Mouse (Mus musculus): ENCODE results near the gene Hip1. TPM values are rescaled to one million over a fixed set of nuclear protein-coding genes. Genes with fewer than 3 reads are reported as not detected.

Gene Hip1
- total and polyA plus RNA-seq, 2 experiments from 2014 or later, result 24.9 to 126 TPM

DNA sequence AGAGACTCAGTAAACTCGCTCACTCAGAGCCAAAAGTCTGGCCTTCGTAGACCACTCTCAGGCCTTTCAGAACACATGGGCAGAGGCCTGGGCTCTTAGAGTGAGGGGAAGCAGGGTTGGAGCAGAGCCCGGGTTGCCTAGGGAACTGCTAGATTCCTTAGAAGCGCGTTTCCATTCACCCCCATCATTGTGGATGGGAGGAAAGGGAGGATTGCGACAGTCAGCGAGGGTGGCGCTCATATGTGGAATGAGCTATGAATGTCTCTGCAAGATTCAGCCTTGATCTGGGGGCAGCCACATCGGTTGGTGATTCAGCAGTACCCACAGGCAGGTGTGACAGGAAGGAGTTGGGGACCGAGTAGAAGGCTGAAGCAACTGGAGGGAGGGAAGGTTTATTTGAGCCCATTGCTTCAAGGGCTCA is 34.4 kb upstream of the Hip1 start:
- no peak for ATAC-seq (ENCODE audit: low FRiP score)
- Histone ChIP-seq H3K27me3 (ENCODE audit: insufficient read depth, low read length) (no peaks in the 10 kb centered on the region), H3K27ac (ENCODE audit: low read depth, low read length) (no peak overlapping the region), H3K4me2 (ENCODE audit: low read depth, low read length, poor library complexity, severe bottlenecking) (no peak overlapping the region), H3K36me3 (ENCODE audit: insufficient read depth, low read length) (no peaks in the 10 kb centered on the region), H3K4me3 (ENCODE audit: low read depth, low read length) (no peak overlapping the region), H3K4me1 (ENCODE audit: insufficient read depth, low read length) (no peaks in the 10 kb centered on the region), H3K9me3 (ENCODE audit: low read length) (no peaks in the 10 kb centered on the region), H3K9ac (replicated peaks; ENCODE audit: low read length, poor library complexity, severe bottlenecking) (no peak overlapping the region)
- peak; percentile 79 for DNase-seq (ENCODE audit: low spot score)
- WGBS, result 68% methylated on average over 10 of the region's 10 CpGs
- TF ChIP-seq CTCF (IDR thresholded peaks at IDR 0.05), result no peak

DNA sequence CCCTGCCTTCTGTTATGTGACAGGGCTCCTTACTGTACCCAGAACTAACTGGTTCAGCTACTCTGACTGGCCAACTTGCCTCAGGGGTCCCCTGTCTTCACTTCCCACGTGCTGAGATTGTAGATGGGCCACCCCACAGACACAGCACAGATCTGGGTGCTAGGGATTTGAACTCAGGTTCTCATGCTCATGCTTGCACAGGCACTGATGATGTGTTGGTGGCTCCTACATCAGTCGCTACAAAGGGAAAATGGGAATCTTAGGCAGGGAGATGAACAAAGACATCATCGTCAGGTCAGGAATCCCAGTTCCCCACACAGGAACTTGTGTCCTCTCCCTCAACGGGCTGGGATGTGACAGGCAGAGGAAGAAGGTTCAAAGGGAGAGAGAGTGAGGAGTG is 31.1 kb upstream of the Hip1 start:
- Histone ChIP-seq H3K4me3 (ENCODE audit: low read depth, low read length) (no peak overlapping the region), H3K27ac (ENCODE audit: low read depth, low read length) (no peak overlapping the region), H3K9ac (replicated peaks; ENCODE audit: low read length, poor library complexity, severe bottlenecking) (no peak overlapping the region), H3K4me1 (ENCODE audit: insufficient read depth, low read length) (no peaks in the 10 kb centered on the region), H3K36me3 (ENCODE audit: insufficient read depth, low read length) (no peaks in the 10 kb centered on the region), H3K9me3 (ENCODE audit: low read length) (no peaks in the 10 kb centered on the region), H3K27me3 (ENCODE audit: insufficient read depth, low read length) (no peaks in the 10 kb centered on the region), H3K4me2 (ENCODE audit: low read depth, low read length, poor library complexity, severe bottlenecking) (no peak overlapping the region)
- DNase-seq (ENCODE audit: low spot score) (no peak), ATAC-seq (ENCODE audit: low FRiP score) (no peak)
- 64% methylated on average over 4 of the region's 4 CpGs for WGBS
- TF ChIP-seq CTCF (IDR thresholded peaks at IDR 0.05), result no peak

DNA sequence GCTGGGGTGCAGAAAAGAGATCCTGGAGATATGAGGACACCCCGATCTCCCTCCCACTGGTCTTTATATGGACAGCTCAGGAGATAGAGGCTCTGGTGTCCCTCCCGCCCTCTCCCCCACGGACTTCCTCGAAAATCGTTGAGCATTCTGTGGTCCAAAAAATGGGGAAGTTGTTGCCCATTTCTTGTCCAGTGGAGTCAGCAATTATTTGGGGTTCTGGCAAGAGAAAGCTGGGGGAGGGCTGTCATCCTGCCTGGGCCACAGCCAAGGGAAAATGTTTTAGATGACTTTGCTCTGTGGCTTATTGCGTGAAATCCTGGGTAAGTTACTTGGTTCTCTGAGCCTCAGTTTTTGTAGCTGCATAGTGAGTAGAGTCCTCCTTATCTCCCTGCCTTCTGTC is 28.1 kb upstream of the Hip1 start, which contains the start of gene Ccl24:
Gene Ccl24 (minus strand): TSS at position 44 of the 400 bp plus-strand sequence.
- ATAC-seq (ENCODE audit: low FRiP score) (no peak), DNase-seq (ENCODE audit: low spot score) (no peak)
- H3K4me3 ChIP-seq (ENCODE audit: low read depth, low read length), result no peak within 1 kb of the TSS
- no peaks in the 10 kb centered on the region for H3K36me3 ChIP-seq (ENCODE audit: insufficient read depth, low read length)
- H3K9me3 ChIP-seq (ENCODE audit: low read length), result no peaks in the 10 kb centered on the region
- 97% methylated on average over 6 of the region's 6 CpGs for WGBS
- no peak within 1 kb of the TSS for H3K4me2 ChIP-seq (ENCODE audit: low read depth, low read length, poor library complexity, severe bottlenecking)
- no peak within 1 kb of the TSS for H3K27ac ChIP-seq (ENCODE audit: low read depth, low read length)
- H3K9ac ChIP-seq (replicated peaks; ENCODE audit: low read length, poor library complexity, severe bottlenecking), result no peak within 1 kb of the TSS
- no peak for TF ChIP-seq CTCF (IDR thresholded peaks at IDR 0.05)
- H3K4me1 ChIP-seq (ENCODE audit: insufficient read depth, low read length), result no peaks in the 10 kb centered on the region
- H3K27me3 ChIP-seq (ENCODE audit: insufficient read depth, low read length), result no peaks in the 10 kb centered on the region

DNA sequence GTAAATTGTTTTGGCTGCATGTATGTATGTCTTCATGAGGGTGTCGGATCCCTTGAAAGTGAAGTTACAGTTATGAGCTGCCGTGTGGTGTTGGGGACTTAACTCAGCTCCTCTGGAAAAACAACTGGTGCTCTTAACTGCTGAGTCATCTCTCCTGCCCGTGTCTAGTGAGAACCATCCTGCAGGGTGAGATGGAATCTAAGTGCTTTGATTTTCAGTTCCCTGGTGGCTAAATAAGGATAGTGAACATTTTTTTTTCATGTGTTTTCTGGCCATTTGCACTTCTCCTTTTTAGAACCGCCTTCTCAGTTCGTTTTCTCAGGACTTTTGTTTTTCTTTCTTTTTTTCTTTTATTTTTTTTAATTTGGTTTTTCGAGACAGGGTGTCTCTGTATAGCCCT is 23.8 kb upstream of the Hip1 start:
- no peak; the same call in 1 of the 2 replicates for TF ChIP-seq CTCF (IDR thresholded peaks at IDR 0.05)
- Histone ChIP-seq H3K9ac (replicated peaks; ENCODE audit: low read length, poor library complexity, severe bottlenecking) (no peak overlapping the region), H3K9me3 (ENCODE audit: low read length) (no peaks in the 10 kb centered on the region), H3K4me1 (ENCODE audit: insufficient read depth, low read length) (no peaks in the 10 kb centered on the region), H3K4me3 (ENCODE audit: low read depth, low read length) (no peak overlapping the region), H3K4me2 (ENCODE audit: low read depth, low read length, poor library complexity, severe bottlenecking) (no peak overlapping the region), H3K27me3 (ENCODE audit: insufficient read depth, low read length) (no peaks in the 10 kb centered on the region), H3K36me3 (ENCODE audit: insufficient read depth, low read length) (no peaks in the 10 kb centered on the region), H3K27ac (ENCODE audit: low read depth, low read length) (no peak overlapping the region)
- no peak for DNase-seq (ENCODE audit: low spot score)
- ATAC-seq (ENCODE audit: low FRiP score), result no peak
- WGBS, result 58% methylated on average over 6 of the region's 6 CpGs

DNA sequence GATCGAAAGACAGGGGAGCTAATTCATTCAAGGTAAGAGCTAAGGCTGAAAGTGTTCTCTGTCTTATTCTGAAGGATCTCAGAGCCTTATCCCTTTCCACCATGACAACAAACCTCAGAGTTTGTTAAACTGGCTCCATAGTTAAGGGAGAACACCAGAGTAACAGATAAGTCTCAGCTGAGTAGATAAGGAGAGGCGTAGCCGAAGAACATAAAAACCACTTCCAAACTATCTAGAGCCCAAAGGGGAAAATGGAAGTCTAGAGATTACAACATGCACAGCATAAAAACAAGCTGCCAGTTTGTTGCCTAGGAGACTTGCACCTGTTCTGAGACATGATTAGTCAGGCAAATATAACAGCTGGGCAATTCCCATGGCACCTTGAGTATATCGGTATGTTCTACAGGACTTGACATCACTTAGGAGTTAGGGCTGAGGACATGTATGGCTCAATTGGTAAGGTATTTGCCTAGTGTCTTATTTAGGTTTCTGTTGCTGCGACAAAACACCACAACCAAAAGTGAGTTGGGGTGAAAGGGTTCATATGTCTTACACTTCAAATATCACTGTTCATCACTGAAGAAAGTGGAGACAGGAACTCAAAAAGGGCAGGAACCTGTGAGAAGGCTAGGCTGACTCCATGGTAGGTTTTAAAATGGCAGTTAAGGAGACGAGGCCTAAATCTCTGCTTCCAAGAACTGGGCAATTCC is 22.8 kb upstream of the Hip1 start:
- DNase-seq (ENCODE audit: low spot score) (no peak), ATAC-seq (ENCODE audit: low FRiP score) (no peak)
- Histone ChIP-seq H3K4me1 (ENCODE audit: insufficient read depth, low read length) (no peaks in the 10 kb centered on the region), H3K9me3 (ENCODE audit: low read length) (no peaks in the 10 kb centered on the region), H3K9ac (replicated peaks; ENCODE audit: low read length, poor library complexity, severe bottlenecking) (no peak overlapping the region), H3K27me3 (ENCODE audit: insufficient read depth, low read length) (no peaks in the 10 kb centered on the region), H3K36me3 (ENCODE audit: insufficient read depth, low read length) (no peaks in the 10 kb centered on the region), H3K4me2 (ENCODE audit: low read depth, low read length, poor library complexity, severe bottlenecking) (no peak overlapping the region), H3K4me3 (ENCODE audit: low read depth, low read length) (no peak overlapping the region), H3K27ac (ENCODE audit: low read depth, low read length) (no peak overlapping the region)
- no peak for TF ChIP-seq CTCF (IDR thresholded peaks at IDR 0.05)
- WGBS, result 86% methylated on average over 6 of the region's 6 CpGs

DNA sequence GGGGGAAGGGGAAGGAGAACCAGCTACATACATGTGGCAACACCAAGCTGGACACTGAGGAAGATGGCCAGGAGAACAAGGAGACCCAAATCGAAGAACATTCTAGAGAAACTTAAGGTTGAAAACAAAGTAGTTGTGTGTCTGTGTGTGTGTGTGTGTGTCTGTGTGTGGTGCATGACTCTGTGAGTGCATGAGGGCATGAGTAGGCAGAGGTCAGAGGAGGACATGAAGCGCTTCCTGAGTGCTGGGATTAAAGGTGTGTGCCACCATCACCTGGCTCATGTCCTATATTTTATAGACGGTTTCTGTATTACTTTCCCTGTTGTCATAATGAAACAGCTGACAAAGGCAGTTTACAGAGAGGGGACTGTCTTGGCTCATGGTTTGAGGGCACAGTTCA is 18.5 kb upstream of the Hip1 start, which contains the start of gene Ccl26:
Gene Ccl26 (minus strand): TSS at position 101 of the 400 bp plus-strand sequence.
- Histone ChIP-seq H3K9me3 (ENCODE audit: low read length) (no peaks in the 10 kb centered on the region), H3K4me1 (ENCODE audit: insufficient read depth, low read length) (no peaks in the 10 kb centered on the region), H3K4me2 (ENCODE audit: low read depth, low read length, poor library complexity, severe bottlenecking) (no peak within 1 kb of the TSS), H3K4me3 (ENCODE audit: low read depth, low read length) (no peak within 1 kb of the TSS), H3K36me3 (ENCODE audit: insufficient read depth, low read length) (no peaks in the 10 kb centered on the region), H3K27me3 (ENCODE audit: insufficient read depth, low read length) (no peaks in the 10 kb centered on the region), H3K27ac (ENCODE audit: low read depth, low read length) (no peak within 1 kb of the TSS), H3K9ac (replicated peaks; ENCODE audit: low read length, poor library complexity, severe bottlenecking) (no peak within 1 kb of the TSS)
- DNase-seq (ENCODE audit: low spot score), result no peak
- WGBS, result 89% methylated on average over 3 of the region's 3 CpGs
- ATAC-seq (ENCODE audit: low FRiP score), result no peak
- no peak for TF ChIP-seq CTCF (IDR thresholded peaks at IDR 0.05)

Measured in midbrain, postnatal 0 days (tissue).